Mouse (Mus musculus): Measurements from ENCODE around the gene Heatr6. TPM values are rescaled to one million over a fixed set of nuclear protein-coding genes. Genes with fewer than 3 reads are reported as not detected.

The Heatr6 gene
- total RNA-seq, 2 experiments from 2014 or later = 6.5 to 8.1 TPM

GRCm38 (mm10) chr11:83796112-83796511 lies 42.6 kb downstream of the Heatr6 start:
- no peak for DNase-seq
- intact Hi-C loops (cut with DNase I) = no loop called here

DNA sequence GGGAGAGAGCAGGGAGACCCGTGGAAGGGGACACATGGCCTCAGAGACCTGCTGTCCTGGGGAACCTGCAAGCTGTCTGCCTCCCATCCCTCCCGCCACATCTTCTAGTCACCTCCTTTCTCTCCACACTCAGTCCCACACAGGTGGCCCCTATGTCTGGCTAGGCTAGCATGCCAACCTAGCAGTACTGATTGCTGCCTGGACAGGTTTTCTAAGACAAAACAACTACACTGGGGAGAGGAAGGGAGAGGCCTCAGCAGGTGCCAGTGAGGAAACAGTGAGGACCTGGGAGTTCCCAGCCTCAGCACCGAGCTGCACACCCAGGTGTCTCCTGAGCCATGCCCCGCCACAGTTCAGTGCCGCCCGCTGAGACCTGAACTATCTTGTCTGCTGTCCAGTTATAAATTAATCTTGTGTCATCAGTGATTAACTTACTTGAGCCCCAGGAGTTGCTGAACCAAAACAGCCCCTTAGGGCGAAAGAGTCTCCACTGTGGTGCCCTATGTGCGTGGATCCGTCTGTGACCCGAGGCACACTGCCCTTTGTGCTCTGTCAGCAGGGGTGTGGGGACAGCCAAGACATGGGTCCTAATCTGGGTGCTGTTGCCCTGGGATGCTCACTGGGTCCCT lies 43.6 kb downstream of the Heatr6 start:
- intact Hi-C loops (cut with DNase I) = no loop called here
- no peak for DNase-seq

DNA sequence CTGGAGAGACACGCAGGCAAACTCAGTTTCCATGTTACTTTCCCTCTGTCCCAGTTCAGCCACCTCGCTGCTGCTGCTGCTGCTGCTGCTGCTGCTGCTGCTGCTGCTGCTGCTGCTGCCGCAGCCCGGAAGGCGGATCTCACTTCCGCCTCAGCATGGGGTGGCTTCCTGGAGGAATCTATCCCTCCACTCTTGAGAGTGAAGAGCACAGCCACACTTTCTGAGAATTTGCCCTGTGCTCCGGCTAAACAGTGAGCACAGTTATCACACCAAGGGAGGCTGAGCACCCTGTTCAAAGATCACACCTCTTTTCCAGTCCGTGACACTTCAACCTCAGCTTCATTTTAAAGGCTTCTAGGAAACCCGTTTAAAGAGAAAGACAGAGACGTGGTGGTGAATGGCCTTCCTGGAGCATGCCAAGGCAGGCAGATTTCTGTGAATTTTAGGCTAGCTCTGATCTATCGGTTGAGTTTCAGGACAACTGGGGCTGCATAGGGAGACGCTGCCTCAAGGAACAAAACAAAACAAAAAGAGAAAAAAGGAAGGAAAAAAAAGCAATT lies 46.5 kb downstream of the Heatr6 start:
- no peak for DNase-seq
- intact Hi-C loops (cut with DNase I) = no loop called here

DNA sequence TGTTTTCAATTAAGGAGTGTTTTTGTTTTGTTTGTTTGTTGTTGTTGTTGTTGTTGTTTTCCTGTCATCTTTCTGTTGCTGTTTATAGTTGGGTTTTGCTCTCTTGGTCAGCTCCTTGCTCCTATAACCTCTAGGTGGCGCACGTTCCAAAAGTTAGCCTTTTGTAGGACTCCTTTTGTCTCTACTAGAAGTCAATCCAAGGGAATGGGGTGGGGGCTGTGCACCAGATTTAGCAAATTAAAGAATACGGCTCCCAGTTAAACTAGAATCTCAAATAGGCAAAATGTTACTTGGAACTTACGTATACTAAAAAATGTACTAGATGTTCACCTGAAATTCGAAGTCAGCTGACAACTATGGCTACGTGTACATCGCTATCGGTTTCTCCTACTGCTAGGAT lies 48.7 kb downstream of the Heatr6 start:
- intact Hi-C loops (cut with DNase I) = no loop called here
- no peak for DNase-seq

DNA sequence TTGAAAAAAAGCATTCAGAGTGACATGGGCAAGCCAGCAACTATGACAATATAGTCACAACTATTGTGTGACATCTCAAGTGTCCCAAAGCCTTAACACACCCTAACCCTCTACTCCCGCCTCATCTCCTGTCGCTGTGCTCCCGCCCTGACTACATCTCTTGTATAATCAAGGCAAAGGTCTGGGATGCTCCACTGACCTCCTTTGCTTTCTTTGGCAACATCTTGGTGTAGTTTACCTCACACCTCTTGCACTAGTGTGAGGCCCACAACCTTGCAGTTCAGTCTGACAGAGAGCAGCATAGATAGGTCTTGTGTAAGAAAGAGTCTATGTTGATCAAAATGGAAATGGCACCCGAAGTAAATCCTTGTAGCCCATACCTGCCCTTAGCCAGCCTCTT lies 49.1 kb downstream of the Heatr6 start:
- DNase-seq = no peak
- intact Hi-C loops (cut with DNase I) = no loop called here

- intact Hi-C loops (cut with DNase I) = no loop called here
- DNase-seq = no peak
These were observed 56.9 kb downstream of the Heatr6 start for GRCm38 (mm10) chr11:83810441-83810840.

DNA sequence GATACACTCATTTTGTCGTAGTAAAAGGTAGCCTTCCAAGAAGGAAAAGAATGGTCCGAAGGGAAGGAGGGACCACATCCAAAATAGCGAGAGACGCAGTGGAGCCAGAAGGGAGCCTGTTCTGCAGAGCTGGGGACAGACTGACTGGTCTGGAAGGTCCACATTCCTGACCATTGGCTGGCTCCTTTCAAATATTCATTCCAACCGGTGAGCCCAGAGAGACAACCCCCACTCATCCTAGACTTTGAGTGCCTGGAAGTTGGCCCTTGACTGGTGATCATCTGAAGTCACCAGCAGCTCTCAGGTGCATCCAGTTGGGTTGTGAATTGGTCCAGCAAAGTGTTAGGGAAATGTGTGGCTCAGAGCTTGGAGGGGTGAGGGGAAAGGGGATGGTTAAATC lies 61.7 kb downstream of the Heatr6 start:
- no peak for DNase-seq
- intact Hi-C loops (cut with DNase I) = loop anchor here (5.0 kb wide), 1 partner anchor 122 kb away; no protein-coding TSS in a partner anchor

DNA sequence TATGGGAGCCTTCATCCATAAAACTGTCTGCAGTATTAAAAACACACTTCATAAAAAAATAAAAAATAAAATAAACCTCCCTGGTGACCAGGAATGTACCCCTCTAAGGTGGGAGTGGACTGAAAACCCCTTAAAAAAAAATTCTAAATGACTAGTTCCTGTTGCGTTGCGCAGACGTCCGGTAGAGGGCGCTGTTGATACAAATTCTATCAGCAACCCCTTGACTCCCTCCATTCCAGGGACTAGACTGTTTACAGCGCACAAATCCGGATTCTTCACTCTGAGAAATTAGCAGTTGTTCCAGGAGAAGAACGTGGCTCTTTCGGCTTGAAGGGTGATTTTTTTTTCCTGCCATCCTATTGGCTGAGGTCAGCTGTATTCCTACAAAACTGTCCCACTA lies 62.1 kb downstream of the Heatr6 start:
- intact Hi-C loops (cut with DNase I) = loop anchor here (5.0 kb wide), 1 partner anchor 122 kb away; no protein-coding TSS in a partner anchor
- DNase-seq = peak in 1 of 2 experiments; percentile 17

GRCm38 (mm10) chr11:83817048-83817447 lies 63.6 kb downstream of the Heatr6 start:
- intact Hi-C loops (cut with DNase I) = loop anchor here (5.0 kb wide), 1 partner anchor 120 kb away; no protein-coding TSS in a partner anchor
- no peak for DNase-seq

DNA sequence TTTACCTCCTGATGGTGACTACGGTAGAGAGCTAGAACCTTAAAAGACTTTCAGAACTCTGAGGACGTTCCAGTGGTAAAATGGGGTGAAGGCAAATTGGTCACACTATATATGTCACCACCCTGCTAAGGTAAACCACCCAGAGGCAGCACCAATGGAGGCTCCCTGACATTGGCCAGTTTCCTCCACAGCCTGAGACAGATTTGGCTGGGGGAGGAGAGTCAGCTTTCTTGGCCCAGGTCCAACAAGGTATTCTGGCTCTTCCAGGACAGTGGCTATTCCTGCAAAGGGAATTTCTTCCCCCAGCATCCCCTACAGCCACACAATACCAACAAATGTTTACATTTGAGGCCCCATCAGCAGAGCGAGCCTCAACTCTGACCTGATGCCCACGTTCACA lies 64.5 kb downstream of the Heatr6 start:
- DNase-seq = no peak
- intact Hi-C loops (cut with DNase I) = loop anchor here (5.0 kb wide), 1 partner anchor 119 kb away; no protein-coding TSS in a partner anchor

GRCm38 (mm10) chr11:83818591-83819127 lies 65.2 kb downstream of the Heatr6 start:
- DNase-seq = no peak
- intact Hi-C loops (cut with DNase I) = loop anchor here (5.0 kb wide), 1 partner anchor 119 kb away; no protein-coding TSS in a partner anchor

- no peak for DNase-seq
- intact Hi-C loops (cut with DNase I) = loop anchor here (5.0 kb wide), 1 partner anchor 117 kb away; no protein-coding TSS in a partner anchor
These were observed 66.4 kb downstream of the Heatr6 start for GRCm38 (mm10) chr11:83819806-83820483.

DNA sequence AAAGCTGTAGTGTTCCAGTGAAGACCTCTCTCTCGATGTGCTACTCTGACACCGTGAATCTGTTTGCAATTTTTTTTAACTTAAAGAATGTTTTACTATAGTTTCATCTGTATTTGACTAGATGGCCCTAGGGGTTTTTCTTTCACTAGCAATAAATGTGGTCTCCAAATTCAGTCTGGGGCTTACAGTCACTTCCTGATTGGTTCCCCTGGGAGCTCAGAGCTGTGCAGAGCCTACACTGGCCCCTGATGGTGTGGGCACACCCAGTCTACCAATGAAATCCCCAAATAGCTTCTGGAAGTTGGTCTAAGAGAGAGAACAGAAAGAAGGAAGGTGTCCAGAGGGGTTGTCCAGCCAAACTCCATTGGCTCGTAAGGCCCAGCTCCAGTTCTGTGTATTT lies 72.6 kb downstream of the Heatr6 start:
- no peak for DNase-seq
- intact Hi-C loops (cut with DNase I) = no loop called here

GRCm38 (mm10) chr11:83828553-83829142 lies 75.2 kb downstream of the Heatr6 start:
- intact Hi-C loops (cut with DNase I) = no loop called here

GRCm38 (mm10) chr11:83832389-83832788 lies 78.9 kb downstream of the Heatr6 start:
- intact Hi-C loops (cut with DNase I) = no loop called here
- DNase-seq = no peak

More at GRCm38 (mm10) chr11:83828553-83829142, 75.2 kb downstream of the Heatr6 start:
- no peak for DNase-seq

Other genes starting within 250 kb of the Heatr6 start
- gene Heatr9, start 231.5 kb upstream of the Heatr6 start, total RNA-seq (2021) = not detected
- gene Ccl5, start 223.2 kb upstream of the Heatr6 start, total RNA-seq (2021) = not detected
- 1 to 10 TPM; 3.0 to 3.4 TPM for gene Ccl9, start 175.1 kb upstream of the Heatr6 start, total RNA-seq (2021)
- 1 to 10 TPM; 4.2 to 9.4 TPM for gene Ccl6, start 160.6 kb upstream of the Heatr6 start, total RNA-seq (2021)
- not detected for gene Rpl9-ps1, start 108.1 kb upstream of the Heatr6 start, total RNA-seq (2021)
- gene Ccl3, start 104.3 kb upstream of the Heatr6 start, total RNA-seq (2021) = not detected
- gene Ccl4, start 91.1 kb upstream of the Heatr6 start, total RNA-seq (2021) = not detected
- gene Wfdc17, start 49.7 kb upstream of the Heatr6 start, total RNA-seq (2021) = 1 to 10 TPM in 1 of 2 experiments, not detected in 1; 1.1 TPM
- gene Wfdc18, start 44.7 kb upstream of the Heatr6 start, total RNA-seq (2021) = not detected
- not detected for gene Wfdc21, start 6.8 kb upstream of the Heatr6 start, total RNA-seq (2021)
- not detected for gene Hnf1b, start 96.4 kb downstream of the Heatr6 start, total RNA-seq (2021)
- 1 to 10 TPM; 8.5 to 9.6 TPM for gene Ddx52, start 188.4 kb downstream of the Heatr6 start, total RNA-seq (2021)
- gene Synrg, start 210.7 kb downstream of the Heatr6 start, total RNA-seq (2021) = 10 to 100 TPM; 31.0 to 34.9 TPM